Mouse (Mus musculus): ENCODE results near the gene Dgkz. TPM values are rescaled to one million over a fixed set of nuclear protein-coding genes. Genes with fewer than 3 reads are reported as not detected.

The Dgkz gene
- polyA plus RNA-seq, 1 experiment = not detected

- TF ChIP-seq POLR2A (IDR thresholded peaks at IDR 0.05; ENCODE audit: insufficient read depth, low read depth, low read length) = no peak
- TF ChIP-seq CTCF (IDR thresholded peaks at IDR 0.05; ENCODE audit: insufficient read depth, low read depth, low read length) = no peak
- Histone ChIP-seq H3K4me3 (ENCODE audit: insufficient read depth, low read depth, low read length) (no peak overlapping the region), H3K27ac (ENCODE audit: insufficient read depth, low read depth, low read length) (no peak overlapping the region), H3K4me1 (ENCODE audit: control insufficient read depth, insufficient read depth, low read length) (peaks cover under 1% of the 10 kb centered on the region)
- WGBS = 95% methylated on average over 4 of the region's 4 CpGs
Measured at GRCm38 (mm10) chr2:91883961-91884360, 91.7 kb downstream of the Dgkz start.

Other genes starting within 250 kb of the Dgkz start
- gene Ambra1, start 245.7 kb downstream of the Dgkz start, polyA plus RNA-seq (2012; ENCODE audit: insufficient read depth, insufficient read length, low replicate concordance, missing spikeins) = not detected in 2 replicates
- gene Chrm4, start 48.6 kb downstream of the Dgkz start, polyA plus RNA-seq (2012; ENCODE audit: insufficient read depth, insufficient read length, low replicate concordance, missing spikeins) = not detected in 2 replicates
- gene Mdk, start 43.6 kb downstream of the Dgkz start, polyA plus RNA-seq (2012; ENCODE audit: insufficient read depth, insufficient read length, low replicate concordance, missing spikeins) = not detected in 2 replicates
- gene Gm9821, start 30.2 kb downstream of the Dgkz start, polyA plus RNA-seq (2012; ENCODE audit: insufficient read depth, insufficient read length, low replicate concordance, missing spikeins) = not detected in 2 replicates
- not detected in 2 replicates for gene Creb3l1, start 48.6 kb upstream of the Dgkz start, polyA plus RNA-seq (2012; ENCODE audit: insufficient read depth, insufficient read length, low replicate concordance, missing spikeins)
- gene Phf21a, start 117.3 kb upstream of the Dgkz start, polyA plus RNA-seq (2012; ENCODE audit: insufficient read depth, insufficient read length, low replicate concordance, missing spikeins) = 643 TPM in 1 of 2 replicates, not detected in the other